Mouse (Mus musculus): ENCODE measurements at regions not wholly inside any gene's neighbourhood (a gene's known extent, or its start where the extent isn't known, plus 50 kb on each side); places are given as distances from the start of the nearest gene placed in this dataset.

DNA sequence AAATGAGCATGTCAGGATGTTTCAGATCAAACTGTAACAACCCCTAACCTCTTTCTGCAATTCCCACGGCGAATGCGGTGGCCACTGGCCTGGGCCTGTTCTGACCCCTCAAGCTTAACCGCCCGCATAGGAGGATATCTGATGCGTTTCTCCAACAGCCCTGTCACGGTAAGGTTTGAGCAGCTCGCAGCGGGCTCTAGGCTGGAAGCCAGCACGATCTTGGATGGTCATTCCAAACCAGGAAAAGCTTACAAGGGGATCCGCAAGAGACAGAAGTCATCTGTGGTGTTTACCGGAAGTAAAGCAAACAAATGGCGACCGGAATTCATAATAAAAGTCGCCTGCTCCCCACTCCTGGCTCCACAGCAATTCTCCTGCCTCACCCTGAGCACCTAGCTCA, 281.7 kb downstream of the Pdcd6ip start:
- no peak for DNase-seq
- 94% methylated on average over 15 of the region's 15 CpGs for WGBS

DNA sequence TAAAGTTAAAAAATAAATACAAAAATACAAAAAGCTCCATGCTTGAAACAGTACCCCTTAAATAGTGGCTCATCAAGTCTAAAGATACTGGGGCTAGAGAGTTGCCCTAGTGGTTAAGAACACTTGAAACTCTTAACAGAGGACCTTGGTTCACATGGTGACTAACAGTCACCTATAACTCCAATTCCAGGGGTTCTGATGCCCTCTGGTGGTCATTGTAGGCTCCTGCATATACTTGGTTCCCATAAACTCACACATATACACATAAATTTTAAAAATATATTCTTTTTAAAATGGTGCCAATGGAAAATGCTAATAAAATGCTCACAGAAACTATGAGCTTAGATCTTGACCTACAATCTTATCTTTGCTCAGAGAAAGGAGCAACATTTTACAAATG, 286.4 kb downstream of the Pdcd6ip start:
- ATAC-seq (ENCODE audit: low FRiP score, low TSS enrichment), result no peak
- no peaks in the 10 kb centered on the region for H3K36me3 ChIP-seq (ENCODE audit: control insufficient read depth, insufficient read depth, low read length)
- no peak overlapping the region for H3K4me2 ChIP-seq (ENCODE audit: low read length)
- no peak overlapping the region for H3K4me3 ChIP-seq (replicated peaks; ENCODE audit: low read depth, low read length)
- H3K27me3 ChIP-seq (ENCODE audit: control insufficient read depth, insufficient read depth, low read length), result no peaks in the 10 kb centered on the region
- H3K27ac ChIP-seq (replicated peaks; ENCODE audit: low read depth, low read length), result no peak overlapping the region
- H3K9ac ChIP-seq (replicated peaks; ENCODE audit: low read length), result no peak overlapping the region
- no peaks in the 10 kb centered on the region for H3K4me1 ChIP-seq (ENCODE audit: control insufficient read depth, insufficient read depth, low read length)
- DNase-seq, result peak; percentile 39
- H3K9me3 ChIP-seq (ENCODE audit: control insufficient read depth, low read length), result no peaks in the 10 kb centered on the region

More for the DNA sequence above, 281.7 kb downstream of the Pdcd6ip start:
- Histone ChIP-seq H3K4me3 (replicated peaks; ENCODE audit: low read depth, low read length) (no peak overlapping the region), H3K4me2 (ENCODE audit: low read length) (no peak overlapping the region), H3K9me3 (ENCODE audit: control insufficient read depth, low read length) (no peaks in the 10 kb centered on the region), H3K9ac (replicated peaks; ENCODE audit: low read length) (no peak overlapping the region), H3K36me3 (ENCODE audit: control insufficient read depth, insufficient read depth, low read length) (no peaks in the 10 kb centered on the region), H3K27me3 (ENCODE audit: control insufficient read depth, insufficient read depth, low read length) (no peaks in the 10 kb centered on the region), H3K27ac (replicated peaks; ENCODE audit: low read depth, low read length) (no peak overlapping the region), H3K4me1 (ENCODE audit: control insufficient read depth, insufficient read depth, low read length) (no peaks in the 10 kb centered on the region)
- ATAC-seq (ENCODE audit: low FRiP score, low TSS enrichment), result no peak

DNA sequence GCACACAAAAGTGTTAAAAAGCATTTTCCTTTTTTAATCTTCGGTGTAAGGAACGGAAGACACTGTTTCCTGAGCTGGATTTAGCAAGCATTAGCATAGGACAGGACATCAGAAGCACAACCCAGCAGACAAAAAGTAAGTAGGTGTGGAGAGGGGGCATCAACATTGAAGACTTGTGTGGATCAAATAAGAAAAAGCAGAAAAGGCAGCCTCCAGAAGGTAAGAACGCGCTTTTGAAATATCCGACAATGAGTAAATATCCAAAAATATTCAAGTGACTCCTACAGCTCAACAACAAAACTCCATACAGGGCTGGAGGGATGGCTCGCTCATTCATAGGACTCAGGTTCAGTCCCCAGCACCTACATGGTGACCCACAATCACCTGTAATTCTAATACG, 286.9 kb downstream of the Pdcd6ip start:
- no peak overlapping the region for H3K27ac ChIP-seq (replicated peaks; ENCODE audit: low read depth, low read length)
- ATAC-seq (ENCODE audit: low FRiP score, low TSS enrichment) (no peak), DNase-seq (no peak)
- H3K36me3 ChIP-seq (ENCODE audit: control insufficient read depth, insufficient read depth, low read length), result no peaks in the 10 kb centered on the region
- peaks cover under 1% of the 10 kb centered on the region; the same call in 1 of the 2 replicates for H3K4me1 ChIP-seq (ENCODE audit: control insufficient read depth, insufficient read depth, low read length)
- H3K4me3 ChIP-seq (replicated peaks; ENCODE audit: low read depth, low read length), result no peak overlapping the region
- no peaks in the 10 kb centered on the region for H3K27me3 ChIP-seq (ENCODE audit: control insufficient read depth, insufficient read depth, low read length)
- 95% methylated on average over 7 of the region's 7 CpGs for WGBS
- no peak overlapping the region for H3K4me2 ChIP-seq (ENCODE audit: low read length)
- no peaks in the 10 kb centered on the region for H3K9me3 ChIP-seq (ENCODE audit: control insufficient read depth, low read length)
- no peak overlapping the region for H3K9ac ChIP-seq (replicated peaks; ENCODE audit: low read length)

DNA sequence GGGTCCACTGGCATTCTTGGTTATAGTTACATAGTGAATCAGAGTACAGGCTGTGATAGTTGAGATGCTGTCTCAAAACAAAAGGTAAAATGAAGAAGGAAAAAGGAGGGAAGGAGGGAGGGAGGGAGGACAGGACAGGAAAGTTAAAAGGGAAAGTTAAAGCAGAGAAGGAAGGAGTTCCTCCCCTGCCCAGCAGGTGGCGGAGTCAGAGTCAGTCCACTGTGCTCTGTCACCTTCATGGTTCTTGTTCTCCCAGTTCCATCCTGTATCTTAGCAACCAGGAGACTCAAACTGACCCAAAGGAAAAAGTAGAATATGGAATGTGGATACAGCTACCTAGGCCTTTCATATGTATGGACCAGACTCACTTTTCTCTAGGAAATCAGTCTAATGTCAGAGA, 288.3 kb downstream of the Pdcd6ip start:
- Histone ChIP-seq H3K27ac (replicated peaks; ENCODE audit: low read depth, low read length) (no peak overlapping the region), H3K4me1 (ENCODE audit: control insufficient read depth, insufficient read depth, low read length) (peaks cover 10% of the 10 kb centered on the region; the same call in 1 of the 2 replicates), H3K9ac (replicated peaks; ENCODE audit: low read length) (no peak overlapping the region), H3K36me3 (ENCODE audit: control insufficient read depth, insufficient read depth, low read length) (no peaks in the 10 kb centered on the region), H3K9me3 (ENCODE audit: control insufficient read depth, low read length) (no peaks in the 10 kb centered on the region), H3K4me2 (ENCODE audit: low read length) (no peak overlapping the region), H3K4me3 (replicated peaks; ENCODE audit: low read depth, low read length) (no peak overlapping the region), H3K27me3 (ENCODE audit: control insufficient read depth, insufficient read depth, low read length) (no peaks in the 10 kb centered on the region)
- ATAC-seq (ENCODE audit: low FRiP score, low TSS enrichment) (no peak), DNase-seq (no peak)
- 94% methylated on average over 1 of the region's 1 CpGs for WGBS

DNA sequence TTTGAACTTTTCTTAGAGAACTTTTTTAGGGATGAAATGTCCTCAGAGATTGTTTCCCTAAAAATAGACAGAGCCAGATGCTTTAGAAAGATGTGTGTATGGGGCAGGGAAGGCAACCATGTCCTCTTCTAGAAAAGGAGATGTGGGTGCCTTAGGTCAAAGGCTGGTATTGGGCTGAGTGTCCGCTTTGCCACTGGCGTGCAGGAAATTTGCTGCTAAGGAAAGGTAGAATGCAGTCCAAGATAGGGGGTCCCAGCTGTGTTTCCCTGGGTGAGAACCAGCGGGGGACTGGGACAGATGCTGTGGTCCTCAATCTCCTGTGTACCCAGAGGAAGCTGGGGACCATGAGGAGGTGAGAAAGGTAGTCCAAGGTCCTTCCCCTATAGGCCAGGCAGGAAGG, 291.0 kb downstream of the Pdcd6ip start:
- no peak overlapping the region for H3K27ac ChIP-seq (replicated peaks; ENCODE audit: low read depth, low read length)
- H3K36me3 ChIP-seq (ENCODE audit: control insufficient read depth, insufficient read depth, low read length), result no peaks in the 10 kb centered on the region
- ATAC-seq (ENCODE audit: low FRiP score, low TSS enrichment), result no peak
- 90% methylated on average over 3 of the region's 3 CpGs for WGBS
- H3K9me3 ChIP-seq (ENCODE audit: control insufficient read depth, low read length), result no peaks in the 10 kb centered on the region
- H3K4me2 ChIP-seq (ENCODE audit: low read length), result no peak overlapping the region
- peaks cover 10% of the 10 kb centered on the region; the same call in 1 of the 2 replicates for H3K4me1 ChIP-seq (ENCODE audit: control insufficient read depth, insufficient read depth, low read length)
- no peaks in the 10 kb centered on the region for H3K27me3 ChIP-seq (ENCODE audit: control insufficient read depth, insufficient read depth, low read length)
- H3K9ac ChIP-seq (replicated peaks; ENCODE audit: low read length), result no peak overlapping the region
- no peak overlapping the region for H3K4me3 ChIP-seq (replicated peaks; ENCODE audit: low read depth, low read length)
- DNase-seq, result no peak

DNA sequence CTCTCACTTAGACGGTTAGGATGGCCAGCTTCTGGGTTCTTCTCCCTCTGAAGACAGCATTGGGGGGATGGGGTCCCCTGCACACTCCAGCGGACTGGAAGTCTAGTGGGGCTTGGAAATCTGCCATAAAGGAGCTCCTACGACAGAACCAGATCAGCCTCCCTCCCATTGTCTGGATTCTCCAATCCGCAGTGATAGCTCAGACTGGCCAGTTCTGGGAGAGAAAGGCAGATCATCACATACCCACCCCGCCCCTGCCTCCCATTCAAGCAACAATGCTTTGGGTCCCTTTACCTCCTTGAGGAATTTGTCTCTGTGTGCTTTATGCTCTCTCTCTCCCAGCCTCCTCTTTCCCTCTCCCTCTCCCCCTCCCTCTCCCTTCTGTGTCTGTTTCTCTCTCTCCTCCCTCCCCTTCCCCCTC, 292.5 kb downstream of the Pdcd6ip start:
- no peak; the same call in 1 of the 2 replicates for ATAC-seq (ENCODE audit: low FRiP score, low TSS enrichment)
- Histone ChIP-seq H3K27ac (replicated peaks; ENCODE audit: low read depth, low read length) (no peak overlapping the region), H3K9ac (replicated peaks; ENCODE audit: low read length) (no peak overlapping the region), H3K4me3 (replicated peaks; ENCODE audit: low read depth, low read length) (no peak overlapping the region), H3K9me3 (ENCODE audit: control insufficient read depth, low read length) (no peaks in the 10 kb centered on the region), H3K27me3 (ENCODE audit: control insufficient read depth, insufficient read depth, low read length) (no peaks in the 10 kb centered on the region), H3K36me3 (ENCODE audit: control insufficient read depth, insufficient read depth, low read length) (no peaks in the 10 kb centered on the region), H3K4me1 (ENCODE audit: control insufficient read depth, insufficient read depth, low read length) (peaks cover 10% of the 10 kb centered on the region; the same call in 1 of the 2 replicates), H3K4me2 (ENCODE audit: low read length) (no peak overlapping the region)
- WGBS, result 14% methylated on average over 5 of the region's 5 CpGs
- peak; percentile 43 for DNase-seq

DNA sequence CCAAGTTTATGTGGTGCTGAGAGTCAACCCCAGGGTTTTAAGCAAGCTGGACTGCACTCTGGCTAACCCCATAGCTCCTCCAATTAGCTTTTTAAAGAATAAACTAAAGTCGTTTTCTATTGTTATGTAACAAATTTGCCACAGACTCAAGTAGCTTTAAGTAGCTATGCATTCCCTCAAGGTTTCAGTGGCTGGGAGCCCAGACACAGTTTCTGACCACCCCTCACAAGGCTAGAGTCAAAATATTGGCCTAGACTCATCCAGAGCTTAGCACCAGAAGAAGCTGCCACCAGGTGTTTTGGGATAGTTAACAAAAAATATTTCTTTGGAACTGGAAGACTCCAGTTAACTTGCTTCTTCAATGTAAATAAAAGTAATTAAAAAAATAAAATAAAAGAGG, 293.4 kb downstream of the Pdcd6ip start:
- Histone ChIP-seq H3K4me2 (ENCODE audit: low read length) (no peak overlapping the region), H3K9ac (replicated peaks; ENCODE audit: low read length) (no peak overlapping the region), H3K9me3 (ENCODE audit: control insufficient read depth, low read length) (no peaks in the 10 kb centered on the region), H3K4me1 (ENCODE audit: control insufficient read depth, insufficient read depth, low read length) (peaks cover 10% of the 10 kb centered on the region; the same call in 1 of the 2 replicates), H3K27ac (replicated peaks; ENCODE audit: low read depth, low read length) (no peak overlapping the region), H3K36me3 (ENCODE audit: control insufficient read depth, insufficient read depth, low read length) (no peaks in the 10 kb centered on the region), H3K4me3 (replicated peaks; ENCODE audit: low read depth, low read length) (no peak overlapping the region), H3K27me3 (ENCODE audit: control insufficient read depth, insufficient read depth, low read length) (no peaks in the 10 kb centered on the region)
- 81% methylated on average over 1 of the region's 1 CpGs for WGBS
- no peak for ATAC-seq (ENCODE audit: low FRiP score, low TSS enrichment)
- DNase-seq, result no peak

DNA sequence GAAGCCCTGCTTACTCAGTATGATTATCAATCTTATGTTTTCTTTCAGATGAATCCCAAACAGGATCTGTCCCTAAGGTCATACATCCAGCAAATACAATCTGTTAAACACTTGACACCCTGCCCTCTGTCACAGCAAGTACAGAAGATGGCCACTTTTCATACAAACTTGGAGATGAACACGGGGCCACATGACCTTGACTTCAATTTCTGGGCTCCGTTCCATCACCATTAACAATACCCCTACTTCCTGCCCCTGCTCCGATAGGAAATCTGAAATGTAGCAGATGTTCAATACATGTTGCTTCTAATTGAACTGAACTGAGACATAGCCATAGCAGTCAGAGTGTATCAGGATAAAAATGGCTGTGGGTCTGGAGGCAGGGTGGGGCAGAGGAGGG, 294.2 kb downstream of the Pdcd6ip start:
- peaks cover 10% of the 10 kb centered on the region; the same call in 1 of the 2 replicates for H3K4me1 ChIP-seq (ENCODE audit: control insufficient read depth, insufficient read depth, low read length)
- no peaks in the 10 kb centered on the region for H3K9me3 ChIP-seq (ENCODE audit: control insufficient read depth, low read length)
- WGBS, result 89% methylated on average over 3 of the region's 3 CpGs
- no peak for DNase-seq
- no peak overlapping the region for H3K4me2 ChIP-seq (ENCODE audit: low read length)
- no peak overlapping the region for H3K27ac ChIP-seq (replicated peaks; ENCODE audit: low read depth, low read length)
- no peak for ATAC-seq (ENCODE audit: low FRiP score, low TSS enrichment)
- H3K36me3 ChIP-seq (ENCODE audit: control insufficient read depth, insufficient read depth, low read length), result no peaks in the 10 kb centered on the region
- no peak overlapping the region for H3K4me3 ChIP-seq (replicated peaks; ENCODE audit: low read depth, low read length)
- no peak overlapping the region for H3K9ac ChIP-seq (replicated peaks; ENCODE audit: low read length)
- H3K27me3 ChIP-seq (ENCODE audit: control insufficient read depth, insufficient read depth, low read length), result no peaks in the 10 kb centered on the region

DNA sequence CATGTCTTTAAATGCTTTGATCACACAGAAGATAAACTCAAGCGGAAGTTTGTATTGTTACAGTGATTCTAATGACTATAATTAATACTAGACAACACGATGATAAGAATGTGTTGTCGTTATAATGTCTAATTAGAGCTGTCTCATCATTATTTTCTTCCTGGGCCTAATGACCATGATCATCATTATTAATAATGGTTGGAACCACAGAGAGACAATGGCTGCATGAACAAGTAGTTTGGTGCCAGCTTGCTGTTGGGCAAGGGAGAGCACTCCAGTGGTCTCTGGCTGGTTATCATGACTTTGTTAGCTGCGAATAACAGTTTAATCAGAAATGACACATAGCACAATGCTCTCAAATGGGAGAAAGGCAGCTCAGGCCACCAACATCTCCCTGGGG, 296.4 kb downstream of the Pdcd6ip start:
- H3K4me3 ChIP-seq (replicated peaks; ENCODE audit: low read depth, low read length), result no peak overlapping the region
- 77% methylated on average over 4 of the region's 4 CpGs for WGBS
- H3K27me3 ChIP-seq (ENCODE audit: control insufficient read depth, insufficient read depth, low read length), result no peaks in the 10 kb centered on the region
- no peaks in the 10 kb centered on the region for H3K9me3 ChIP-seq (ENCODE audit: control insufficient read depth, low read length)
- ATAC-seq (ENCODE audit: low FRiP score, low TSS enrichment) (no peak), DNase-seq (no peak)
- H3K4me1 ChIP-seq (ENCODE audit: control insufficient read depth, insufficient read depth, low read length), result peaks cover 10% of the 10 kb centered on the region; the same call in 1 of the 2 replicates
- H3K36me3 ChIP-seq (ENCODE audit: control insufficient read depth, insufficient read depth, low read length), result no peaks in the 10 kb centered on the region
- H3K27ac ChIP-seq (replicated peaks; ENCODE audit: low read depth, low read length), result no peak overlapping the region
- H3K4me2 ChIP-seq (ENCODE audit: low read length), result no peak overlapping the region
- H3K9ac ChIP-seq (replicated peaks; ENCODE audit: low read length), result no peak overlapping the region

Measured in midbrain, embryonic 14.5 days (tissue).